Mouse (Mus musculus): ENCODE data around the gene Sh3rf3.

- TF ChIP-seq ZNF384 (IDR thresholded peaks at IDR 0.05; ENCODE audit: low read depth, low read length), result no peak
- TF ChIP-seq MAFK (IDR thresholded peaks at IDR 0.05; ENCODE audit: insufficient read depth, low read depth, low read length), result no peak
- no peak for TF ChIP-seq ZC3H11A (IDR thresholded peaks at IDR 0.05; ENCODE audit: borderline replicate concordance, low read depth, low read length)
- no peak for TF ChIP-seq HCFC1 (IDR thresholded peaks at IDR 0.05; ENCODE audit: borderline replicate concordance, insufficient read depth, low read length)
- TF ChIP-seq CHD2 (IDR thresholded peaks at IDR 0.05; ENCODE audit: low read depth, low read length), result no peak
Measured at GRCm38 (mm10) chr10:58890671-58891439, 77.7 kb downstream of the Sh3rf3 start.
